Mouse (Mus musculus): ENCODE measurements around the gene Cntn4. TPM values are rescaled to one million over a fixed set of nuclear protein-coding genes. Genes with fewer than 3 reads are reported as not detected.
A peak's percentile ranks its signal among the peaks of the same experiment; 100 is the strongest.

Cntn4 gene
- polyA plus RNA-seq, 2 experiments from 2014 or later, result not detected

- no peak for ATAC-seq
Observed at GRCm38 (mm10) chr6:106466267-106467029, 789.0 kb downstream of the Cntn4 start.

DNA sequence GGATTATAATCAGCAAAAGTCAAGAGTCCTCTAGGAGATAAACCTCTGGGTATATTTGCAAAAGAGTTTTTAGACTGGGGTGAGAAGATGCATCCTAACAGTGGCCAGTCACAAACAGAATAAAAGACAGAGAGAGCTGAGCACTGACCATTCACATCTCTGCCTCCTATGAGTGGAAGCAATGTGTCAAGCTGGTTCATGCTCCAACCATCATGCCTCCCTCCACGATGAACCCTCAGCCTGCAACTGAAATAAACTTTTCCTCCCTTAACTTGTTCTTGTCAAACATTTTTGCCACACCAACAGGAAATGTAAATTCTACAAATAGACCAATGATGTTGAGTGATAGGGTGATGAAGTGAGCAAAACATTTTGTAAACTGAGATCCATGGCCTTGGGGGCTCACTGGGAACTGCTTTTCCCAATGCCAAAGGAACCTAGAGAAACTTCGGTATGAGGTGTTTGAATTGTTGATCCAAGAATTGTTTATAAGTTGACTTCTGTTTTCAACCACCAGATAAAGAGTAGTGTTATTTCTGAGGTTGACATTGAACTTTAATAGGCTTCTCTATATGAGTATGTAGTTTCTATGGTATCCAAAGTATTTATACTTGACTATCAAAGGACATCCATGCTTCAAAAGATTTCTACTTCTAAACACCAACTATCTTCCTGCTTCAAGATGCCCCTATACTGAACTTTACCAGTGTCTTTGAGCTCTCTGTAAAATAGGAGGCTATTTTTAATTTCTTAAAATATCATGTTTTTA is 794.6 kb downstream of the Cntn4 start:
- ATAC-seq, result no peak

- ATAC-seq, result no peak
Observed at GRCm38 (mm10) chr6:106473871-106474270, 796.4 kb downstream of the Cntn4 start.

GRCm38 (mm10) chr6:106481533-106481932 is 804.1 kb downstream of the Cntn4 start:
- no peak for ATAC-seq

- no peak for ATAC-seq
Observed at GRCm38 (mm10) chr6:106496303-106496702, 818.8 kb downstream of the Cntn4 start.

- ATAC-seq, result no peak
Observed at GRCm38 (mm10) chr6:106499166-106499565, 821.7 kb downstream of the Cntn4 start.

DNA sequence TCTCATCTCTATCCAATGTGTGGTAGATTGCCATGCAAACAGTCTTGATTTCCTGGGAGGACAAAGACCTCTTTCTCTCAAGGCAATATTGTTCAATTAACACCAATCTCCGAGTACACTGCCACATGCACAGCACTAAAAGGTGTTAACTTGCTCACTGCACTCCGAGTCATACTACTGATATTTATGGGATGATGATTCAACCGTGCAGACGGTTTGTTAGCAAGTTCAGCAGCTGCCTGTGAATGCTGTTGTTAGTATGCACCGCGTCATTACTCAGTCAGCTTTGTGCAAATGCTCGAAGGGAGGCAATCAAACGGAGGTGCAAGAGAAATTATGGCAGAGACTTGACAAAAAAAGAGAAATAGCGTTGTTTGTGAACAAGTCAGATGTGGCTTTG is 826.5 kb downstream of the Cntn4 start:
- ATAC-seq, result no peak

GRCm38 (mm10) chr6:106520367-106520766 is 842.9 kb downstream of the Cntn4 start:
- no peak for ATAC-seq

DNA sequence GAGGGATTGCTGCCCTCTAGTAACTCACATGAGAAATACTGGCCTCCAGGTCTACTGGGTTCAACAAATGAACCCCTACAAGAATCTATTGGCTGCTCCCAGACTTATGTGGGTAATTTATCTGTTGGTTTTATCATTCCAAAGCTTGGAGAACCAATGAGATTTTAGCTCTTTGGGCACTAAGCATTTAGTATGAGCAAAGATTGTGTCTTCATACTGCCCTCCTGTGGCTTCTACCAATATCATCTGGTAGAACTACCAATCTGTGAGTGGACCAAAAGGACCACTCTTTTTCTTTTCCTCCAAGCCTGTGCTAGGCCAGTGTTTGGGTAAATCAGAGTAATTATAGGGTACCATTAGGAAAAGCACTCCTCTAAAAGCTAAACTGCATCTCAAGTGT is 866.0 kb downstream of the Cntn4 start:
- ATAC-seq, result no peak

DNA sequence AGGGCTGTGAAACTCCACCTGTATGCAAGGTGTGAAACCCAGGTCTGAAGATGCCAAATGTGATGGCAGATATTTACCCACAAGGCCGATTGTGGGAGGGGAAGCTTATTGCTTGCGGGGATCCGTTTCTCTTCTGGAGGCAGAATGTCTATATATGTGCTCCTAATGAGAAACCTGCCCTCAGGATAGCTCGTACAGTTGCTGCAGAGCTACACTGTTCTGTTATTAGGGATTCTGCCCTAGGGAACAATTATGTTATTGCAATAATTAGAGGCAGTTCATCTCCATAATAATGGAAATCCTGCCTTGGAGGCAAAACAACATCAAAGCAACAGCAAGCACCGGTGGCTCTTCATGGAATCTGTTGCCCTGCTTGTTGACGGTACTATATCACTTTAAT is 884.2 kb downstream of the Cntn4 start:
- ATAC-seq, result no peak

- no peak for ATAC-seq
Observed at GRCm38 (mm10) chr6:106565316-106565715, 887.9 kb downstream of the Cntn4 start.

GRCm38 (mm10) chr6:106565769-106566459 is 888.5 kb downstream of the Cntn4 start:
- no peak for ATAC-seq

GRCm38 (mm10) chr6:106566929-106567621 is 889.6 kb downstream of the Cntn4 start:
- ATAC-seq, result no peak

DNA sequence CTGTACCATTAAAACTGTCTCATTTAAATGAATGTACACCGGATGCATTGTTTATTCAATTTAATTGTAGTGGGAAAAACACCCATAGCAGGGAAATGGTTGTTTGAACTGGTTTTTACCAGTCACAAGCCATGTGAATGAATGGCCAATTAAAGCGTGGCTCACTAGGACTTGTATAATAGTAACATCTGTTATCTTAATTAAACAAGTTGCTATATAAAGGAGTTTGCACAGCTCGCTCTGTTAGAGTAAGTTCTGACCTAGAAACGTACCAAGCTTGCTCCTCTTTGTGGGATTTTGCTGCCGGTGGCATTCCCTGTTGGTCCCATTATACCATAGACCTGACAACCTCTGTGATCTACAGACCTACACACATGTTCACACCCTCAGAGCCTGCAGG is 902.7 kb downstream of the Cntn4 start:
- no peak for ATAC-seq

GRCm38 (mm10) chr6:106593756-106594155 is 916.3 kb downstream of the Cntn4 start:
- no peak for ATAC-seq

- no peak for ATAC-seq
Observed at GRCm38 (mm10) chr6:106617081-106617480, 939.6 kb downstream of the Cntn4 start.

- ATAC-seq, result no peak
Observed at GRCm38 (mm10) chr6:106621188-106621749, 943.8 kb downstream of the Cntn4 start.

DNA sequence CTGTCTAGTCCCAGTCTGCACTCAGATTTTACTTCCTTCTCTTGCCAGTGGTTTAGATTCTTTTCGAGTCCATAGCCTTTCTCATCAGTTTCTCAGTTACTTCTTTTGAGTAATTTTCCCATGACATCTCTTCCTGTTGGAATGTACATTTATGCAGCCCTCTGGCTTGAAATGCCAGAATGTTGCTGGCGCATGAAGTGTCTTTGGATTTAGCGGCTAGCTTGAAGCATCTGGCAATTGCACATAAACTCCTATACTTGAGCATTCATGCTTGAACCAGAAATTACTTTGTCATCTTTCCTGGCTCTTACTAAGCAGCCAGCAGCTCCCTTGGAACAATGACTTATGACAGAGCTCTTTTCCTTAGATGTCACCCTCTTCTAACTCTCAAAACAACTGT is 965.6 kb downstream of the Cntn4 start:
- no peak for ATAC-seq

GRCm38 (mm10) chr6:106645496-106646211 is 968.2 kb downstream of the Cntn4 start:
- ATAC-seq, result no peak

GRCm38 (mm10) chr6:106646945-106647344 is 969.5 kb downstream of the Cntn4 start:
- no peak for ATAC-seq

DNA sequence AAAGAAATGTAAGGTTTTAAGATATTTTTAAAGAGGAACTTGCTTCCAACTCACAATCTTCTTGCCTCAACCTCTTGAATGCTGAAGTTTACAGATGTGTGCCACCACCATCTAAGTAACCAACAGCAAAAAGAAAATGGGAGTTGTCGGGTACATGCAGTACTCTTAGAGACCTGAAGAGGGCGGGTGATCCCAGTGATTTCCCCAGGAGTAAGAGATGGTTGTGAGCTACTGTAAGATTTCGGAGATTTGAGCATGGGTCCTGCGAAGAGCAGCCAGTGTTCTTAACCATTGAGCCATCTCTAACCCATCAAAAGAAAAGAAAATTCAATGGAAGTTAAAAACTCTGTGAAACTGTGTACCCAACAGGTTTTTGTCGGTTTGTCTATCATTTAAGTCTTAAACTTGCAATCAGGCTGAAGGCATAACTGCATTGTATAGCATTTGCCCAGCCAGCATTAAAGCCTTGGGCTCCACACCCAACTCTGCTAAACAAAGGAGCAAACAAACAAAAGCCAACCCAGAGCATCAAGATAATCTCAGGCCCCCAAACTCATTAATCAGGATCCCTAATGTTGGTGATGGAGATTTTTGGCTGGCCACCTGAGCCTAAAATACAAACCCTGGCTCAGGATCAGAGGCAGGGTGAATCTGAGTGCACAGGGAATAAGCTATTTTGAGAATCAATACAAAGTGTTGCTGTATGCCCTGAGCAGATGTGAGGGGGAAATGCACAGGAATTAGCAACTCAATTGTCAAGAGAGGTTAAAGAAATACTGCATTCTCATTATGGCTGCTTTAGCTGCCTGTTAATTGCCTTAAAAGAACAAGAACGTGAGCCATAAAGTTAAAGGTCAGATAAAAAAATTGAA is 986.6 kb downstream of the Cntn4 start:
- peak; percentile 90 for ATAC-seq

Measured in activated CD4-positive, CD25-positive, alpha-beta regulatory T cell, adult 4 months (primary cell).